ENCODE assay signal across 8 mouse cellular contexts in genomic region chr10:40998330-40998729, GRCm38 (mm10).
DNase-seq lines count a peak whose midpoint lies in the region; ATAC-seq and TF ChIP-seq lines count a peak whose summit lies in the region.

No protein-coding gene starts in this region.

- H3K4me1 ChIP-seq in heart, embryonic 10.5 days: no peaks in the 10 kb centered on the region
- H3K4me1 ChIP-seq in hindbrain, postnatal 0 days (ENCODE audit: insufficient read depth, low read length): 0 out of 2 replicates have a peak, but pooled peaks cover 4% of the 10 kb centered on the region
- H3K4me1 ChIP-seq in midbrain, embryonic 16.5 days (ENCODE audit: control insufficient read depth, insufficient read depth, low read length): peaks cover 11% of the 10 kb centered on the region
- no peaks in the 10 kb centered on the region for H3K4me1 ChIP-seq in liver, embryonic 12.5 days

- H3K27me3 ChIP-seq in heart, embryonic 10.5 days (ENCODE audit: insufficient read depth, poor library complexity, severe bottlenecking): no peaks in the 10 kb centered on the region
- no peaks in the 10 kb centered on the region for H3K27me3 ChIP-seq in hindbrain, postnatal 0 days (ENCODE audit: insufficient read depth, low read length)
- no peaks in the 10 kb centered on the region for H3K27me3 ChIP-seq in midbrain, embryonic 16.5 days (ENCODE audit: control insufficient read depth, insufficient read depth, low read depth, low read length)
- peaks cover 4% of the 10 kb centered on the region; the same call in 1 of the 2 replicates for H3K27me3 ChIP-seq in liver, embryonic 12.5 days (replicated peaks)

- WGBS in heart, embryonic 10.5 days: 74% methylated on average over 7 of the region's 7 CpGs
- WGBS in hindbrain, postnatal 0 days: 16% methylated on average over 7 of the region's 7 CpGs
- 16% methylated on average over 7 of the region's 7 CpGs for WGBS in midbrain, embryonic 16.5 days
- WGBS in liver, embryonic 12.5 days (ENCODE audit: insufficient replicate concordance): 59% methylated on average over 7 of the region's 7 CpGs

- no peak overlapping the region for H3K9ac ChIP-seq in hindbrain, postnatal 0 days (replicated peaks; ENCODE audit: low read length)
- 0 out of 2 replicates have a peak overlapping the region, but pooled peaks have one; percentile 4 for H3K9ac ChIP-seq in midbrain, embryonic 16.5 days (ENCODE audit: low read depth, low read length)
- no peak overlapping the region for H3K9ac ChIP-seq in liver, embryonic 12.5 days

- TF ChIP-seq CTCF in hindbrain, postnatal 0 days (IDR thresholded peaks at IDR 0.05; ENCODE audit: low read depth): no peak

- H3K27ac ChIP-seq in heart, embryonic 10.5 days: no peak overlapping the region
- H3K27ac ChIP-seq in hindbrain, postnatal 0 days: peak overlapping the region; percentile 36; the same call in 1 of the 2 replicates
- peak overlapping the region; percentile 80 for H3K27ac ChIP-seq in midbrain, embryonic 16.5 days (ENCODE audit: low read length)
- H3K27ac ChIP-seq in liver, embryonic 12.5 days: no peak overlapping the region

- DNase-seq in heart, adult 11 months: peak; percentile 80
- DNase-seq in heart, embryonic 10.5 days (ENCODE audit: low spot score): no peak
- peak; percentile 73 for DNase-seq in brain, embryonic 18.5 days (ENCODE audit: low read depth, low spot score)
- peak; percentile 92 for DNase-seq in hindbrain, postnatal 0 days (ENCODE audit: low spot score)
- DNase-seq in T-cell, adult 2 months (ENCODE audit: low spot score): no peak

- H3K4me2 ChIP-seq in hindbrain, postnatal 0 days (ENCODE audit: low read depth, low read length): peak overlapping the region; percentile 27; the same call in 1 of the 2 replicates
- H3K4me2 ChIP-seq in midbrain, embryonic 16.5 days (ENCODE audit: low read length): peak overlapping the region; percentile 31
- H3K4me2 ChIP-seq in liver, embryonic 12.5 days: no peak overlapping the region

- ATAC-seq in hindbrain, postnatal 0 days: peak; percentile 85
- ATAC-seq in midbrain, embryonic 16.5 days: peak; percentile 91
- ATAC-seq in liver, embryonic 12.5 days: no peak
- no peak for ATAC-seq in inflammation-experienced regulatory T-cells, adult 6 months

- H3K9me3 ChIP-seq in heart, embryonic 10.5 days: no peaks in the 10 kb centered on the region
- no peaks in the 10 kb centered on the region for H3K9me3 ChIP-seq in hindbrain, postnatal 0 days (ENCODE audit: low read length)
- no peaks in the 10 kb centered on the region for H3K9me3 ChIP-seq in midbrain, embryonic 16.5 days (replicated peaks; ENCODE audit: control insufficient read depth, low read length, poor library complexity, severe bottlenecking)
- H3K9me3 ChIP-seq in liver, embryonic 12.5 days (replicated peaks): no peaks in the 10 kb centered on the region

- H3K4me3 ChIP-seq in heart, embryonic 10.5 days: no peak overlapping the region
- no peak overlapping the region for H3K4me3 ChIP-seq in hindbrain, postnatal 0 days (ENCODE audit: low read length)
- H3K4me3 ChIP-seq in midbrain, embryonic 16.5 days (ENCODE audit: low read depth, low read length): no peak overlapping the region
- H3K4me3 ChIP-seq in liver, embryonic 12.5 days: no peak overlapping the region

- H3K36me3 ChIP-seq in heart, embryonic 10.5 days: no peaks in the 10 kb centered on the region
- no peaks in the 10 kb centered on the region for H3K36me3 ChIP-seq in hindbrain, postnatal 0 days (ENCODE audit: insufficient read depth, low read length)
- H3K36me3 ChIP-seq in midbrain, embryonic 16.5 days (ENCODE audit: control insufficient read depth, insufficient read depth, low read length): no peaks in the 10 kb centered on the region
- no peaks in the 10 kb centered on the region for H3K36me3 ChIP-seq in liver, embryonic 12.5 days

Comparison
In these comparisons a context has a peak if more than half of its experiments do, and no peak if none do; other contexts are left out.
1. DNase-seq: peak in heart, adult 11 months (single experiment), brain, embryonic 18.5 days (single experiment) and hindbrain, postnatal 0 days (single experiment); none in heart, embryonic 10.5 days (single experiment) and T-cell, adult 2 months (single experiment).
2. H3K27ac ChIP-seq: peak in hindbrain, postnatal 0 days (single experiment) and midbrain, embryonic 16.5 days (single experiment); none in heart, embryonic 10.5 days (single experiment) and liver, embryonic 12.5 days (single experiment).
3. ATAC-seq: peak in hindbrain, postnatal 0 days (single experiment) and midbrain, embryonic 16.5 days (single experiment); none in liver, embryonic 12.5 days (single experiment) and inflammation-experienced regulatory T-cells, adult 6 months (single experiment).